Mouse (Mus musculus) adrenal gland, adult 8-10 months (tissue): ENCODE data around the gene Fbxo46. TPM values are rescaled to one million over a fixed set of nuclear protein-coding genes. Genes with fewer than 3 reads are reported as not detected.

Experiments used
- DNase-seq: peaks from one replicate; pipeline ENCODE4 v3.0.0; 2022
- microRNA-seq, 2 experiments: library from miRNA; unstranded; fragments of <30 nt; microRNA quantifications; one replicate each; pipeline ENCODE4 v1.2.0; 2022
- total RNA-seq, 4 experiments: library from RNA; stranded (reverse); gene quantifications; 2 replicates each; pipeline ENCODE4 v1.2.4; 2022

The Fbxo46 gene
- total RNA-seq, 4 experiments from 2014 or later: 13.6 to 17.6 (median 16.1) TPM

GRCm38 (mm10) chr7:19170142-19170541, 50.5 kb downstream of the Fbxo46 start:
- DNase-seq: no peak

- DNase-seq: no peak
Measured at GRCm38 (mm10) chr7:19171831-19172230, 52.2 kb downstream of the Fbxo46 start.

DNA sequence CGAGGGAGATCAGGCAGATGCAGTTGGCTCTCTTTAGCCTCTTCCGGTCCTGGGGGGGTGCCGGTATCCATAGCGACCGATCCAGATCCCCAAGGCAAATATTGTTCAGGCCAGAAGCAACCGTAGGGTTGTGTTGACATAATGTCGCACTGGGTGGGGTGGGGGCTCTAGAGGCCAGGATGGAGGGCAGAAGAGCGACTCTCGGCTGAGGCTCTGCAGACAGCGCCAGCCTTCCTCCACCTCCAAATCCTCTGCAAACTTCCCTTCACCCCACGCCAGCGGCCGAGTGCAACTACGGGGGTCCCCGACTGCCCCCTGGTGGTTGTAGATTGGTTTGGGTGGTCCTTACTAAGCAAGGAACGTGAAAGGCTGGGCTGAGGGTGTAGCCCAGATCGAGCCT, 53.2 kb downstream of the Fbxo46 start:
- no peak for DNase-seq

GRCm38 (mm10) chr7:19175708-19176515, 56.3 kb downstream of the Fbxo46 start, which contains the start of gene Eml2:
Gene Eml2 (plus strand): TSS chr7:19176421.
- DNase-seq: no peak

DNA sequence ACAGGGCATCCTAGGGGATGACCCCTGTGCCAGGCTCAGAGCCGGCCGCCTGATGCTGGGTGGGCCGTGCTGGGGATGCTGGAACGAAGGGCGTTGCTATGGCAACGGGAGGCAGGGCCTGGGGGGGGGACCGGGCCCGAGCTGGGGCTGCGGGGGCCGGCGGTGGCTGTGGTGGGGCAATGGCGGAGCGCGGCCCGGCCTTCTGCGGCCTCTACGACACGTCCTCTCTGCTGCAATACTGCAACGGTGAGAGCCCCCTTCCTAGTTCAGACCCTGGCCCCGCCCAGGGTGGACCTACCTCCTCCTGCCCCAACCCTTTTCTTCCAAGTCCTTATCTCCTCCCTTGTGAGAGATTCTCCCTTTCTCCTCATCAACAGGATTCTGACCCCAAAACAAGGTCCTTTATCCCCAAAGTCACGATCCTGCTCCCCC, 56.9 kb downstream of the Fbxo46 start:
- no peak for DNase-seq

DNA sequence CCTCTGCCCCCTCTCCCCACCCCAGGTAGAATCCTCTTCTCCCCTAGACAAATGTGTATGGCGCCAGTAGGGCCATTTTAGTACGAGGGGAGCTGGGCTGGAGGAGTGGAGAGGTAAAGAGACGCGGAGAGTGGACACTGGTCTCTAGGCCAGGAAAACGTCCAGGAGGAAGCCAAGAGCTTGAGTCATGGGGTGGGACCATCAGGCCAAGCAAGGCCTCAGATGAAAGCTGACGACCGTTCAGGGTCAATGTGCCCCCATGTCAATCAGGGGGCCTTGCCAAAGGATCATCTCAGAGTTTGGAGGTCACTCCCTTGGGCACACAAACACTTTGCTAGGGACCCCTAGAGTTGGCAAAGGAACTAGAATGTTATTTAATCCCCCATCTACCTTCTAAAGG, 57.6 kb downstream of the Fbxo46 start:
- no peak for DNase-seq

DNA sequence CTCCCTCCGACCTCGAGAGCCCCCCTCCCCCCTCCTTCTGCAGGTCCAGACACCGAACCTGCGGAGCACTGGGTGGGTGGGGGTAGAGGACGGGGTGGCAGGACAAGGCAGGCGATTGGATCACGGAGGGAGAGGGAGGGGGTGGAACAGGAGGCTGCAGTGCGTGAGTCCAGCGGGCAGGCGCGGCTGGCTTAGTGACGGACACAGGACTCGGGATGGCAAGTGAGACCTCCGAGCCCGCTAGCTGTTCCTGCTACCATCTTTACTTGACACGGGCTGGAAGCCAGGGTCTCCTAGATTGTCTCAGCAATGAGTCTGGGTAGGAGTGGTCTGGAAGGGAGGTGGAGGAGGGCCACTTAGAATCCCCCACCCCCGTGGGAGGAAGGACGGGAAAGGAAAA, 58.4 kb downstream of the Fbxo46 start:
- DNase-seq: no peak

GRCm38 (mm10) chr7:19178443-19179092, 58.9 kb downstream of the Fbxo46 start:
- DNase-seq: no peak

- peak; percentile 60 for DNase-seq
Measured at GRCm38 (mm10) chr7:19179173-19179572, 59.5 kb downstream of the Fbxo46 start.

GRCm38 (mm10) chr7:19179936-19180335, 60.3 kb downstream of the Fbxo46 start:
- DNase-seq: no peak

DNA sequence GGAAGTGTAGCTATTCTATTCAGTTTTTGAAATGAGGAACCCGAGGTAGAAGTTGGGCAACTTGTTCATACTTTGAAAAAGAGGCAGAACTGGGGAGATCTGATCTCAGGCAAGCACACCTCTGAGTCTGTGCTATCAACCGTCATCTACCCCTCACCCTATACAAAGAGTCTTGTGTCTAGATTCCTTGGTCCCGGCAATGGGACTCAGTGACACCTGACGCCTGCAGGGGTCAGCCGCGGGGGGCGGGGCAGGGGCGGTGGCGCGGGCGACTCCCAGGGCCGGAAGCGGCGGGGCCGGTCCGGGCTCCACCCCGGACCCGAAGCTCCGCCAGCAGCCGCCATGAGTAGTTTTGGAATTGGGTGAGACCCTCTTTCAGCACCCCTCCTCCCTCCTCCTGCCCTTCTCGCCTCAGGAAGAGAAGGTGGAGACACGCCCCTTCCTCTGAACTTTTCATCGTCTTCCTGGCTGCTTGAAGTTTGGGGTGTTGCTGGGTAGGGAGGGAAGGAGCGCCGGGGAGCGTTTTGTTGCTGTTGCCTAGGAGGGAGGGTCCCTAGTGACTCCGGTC, 61.3 kb downstream of the Fbxo46 start:
- no peak for DNase-seq

DNA sequence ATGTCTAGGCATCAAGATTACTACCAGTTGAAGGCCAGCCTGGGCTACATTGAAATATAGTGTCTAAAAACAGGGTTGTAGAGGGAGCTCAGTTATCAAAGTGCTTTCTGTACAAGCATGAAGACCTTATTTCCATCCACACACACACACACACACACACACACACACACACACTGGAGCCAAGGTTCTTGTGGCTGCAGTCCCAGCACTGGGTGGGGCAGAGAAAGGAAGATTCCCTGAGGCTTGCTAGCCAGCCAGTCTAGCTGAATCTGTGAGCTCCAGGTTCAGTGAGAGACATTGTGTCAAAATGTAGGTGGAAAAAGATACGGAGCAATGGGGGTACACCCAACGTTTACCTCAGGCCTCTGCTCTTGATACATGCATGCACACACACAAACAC, 64.6 kb downstream of the Fbxo46 start:
- no peak for DNase-seq

DNA sequence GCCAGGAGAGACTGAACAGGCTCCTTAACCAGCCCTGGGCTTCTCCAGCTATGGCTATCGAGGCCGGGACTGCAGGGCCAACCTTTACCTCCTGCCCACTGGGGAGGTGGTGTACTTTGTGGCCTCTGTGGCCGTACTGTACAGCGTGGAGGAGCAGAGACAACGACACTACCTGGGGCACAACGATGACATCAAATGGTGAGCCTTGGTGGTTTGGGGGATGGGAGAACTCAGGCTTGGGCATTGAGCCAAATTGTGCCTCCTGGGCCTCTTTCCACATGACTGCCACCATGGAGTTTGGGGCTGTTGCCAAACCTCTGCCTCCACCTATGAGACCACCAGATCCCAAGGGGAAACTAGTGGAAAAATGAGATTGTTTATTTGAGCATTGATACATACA, 65.1 kb downstream of the Fbxo46 start:
- no peak for DNase-seq

Small RNAs within 50 kb of the gene (microRNA-seq; reads per million reads assigned to microRNA genes)
- gene Mir3100 (2.8 reads per million in 2 experiments), gene Mir330 (497 to 722 reads per million in 2 experiments)

Other genes with a start within 250 kb of the Fbxo46 start
- 1 to 10 TPM; 1.3 to 2.8 (median 1.8) TPM for gene Pglyrp1, start 248.5 kb upstream of the Fbxo46 start, total RNA-seq
- 10 to 100 TPM; 12.6 to 18.4 (median 14.0) TPM for gene Ccdc61, start 209.4 kb upstream of the Fbxo46 start, total RNA-seq
- gene Nova2, start 194.0 kb upstream of the Fbxo46 start, total RNA-seq: 1 to 10 TPM; 5.6 to 9.2 (median 7.1) TPM
- gene Nanos2, start 132.5 kb upstream of the Fbxo46 start, total RNA-seq: not detected
- gene Mypop, start 128.6 kb upstream of the Fbxo46 start, total RNA-seq: 10 to 100 TPM; 11.4 to 18.0 (median 15.5) TPM
- 10 to 100 TPM; 49.0 to 52.8 (median 50.9) TPM for gene Irf2bp1, start 115.8 kb upstream of the Fbxo46 start, total RNA-seq
- under 1 TPM in 1 of 4 experiments, not detected in 3; 0.12 TPM for gene Foxa3, start 96.3 kb upstream of the Fbxo46 start, total RNA-seq
- 100 to 1,000 TPM; 110 to 113 (median 111) TPM for gene Sympk, start 95.5 kb upstream of the Fbxo46 start, total RNA-seq
- gene Rsph6a, start 65.2 kb upstream of the Fbxo46 start, total RNA-seq: under 1 TPM in 1 of 4 experiments, not detected in 3; 0.24 TPM
- 10 to 100 TPM; 54.9 to 74.1 (median 62.4) TPM for gene Dmwd, start 43.6 kb upstream of the Fbxo46 start, total RNA-seq
- gene Dmpk, start 36.0 kb upstream of the Fbxo46 start, total RNA-seq: 100 to 1,000 TPM; 118 to 287 (median 209) TPM
- gene Six5, start 25.3 kb upstream of the Fbxo46 start, total RNA-seq: 10 to 100 TPM; 16.8 to 27.8 (median 20.2) TPM
- gene Gm4969, start 1.5 kb upstream of the Fbxo46 start, total RNA-seq: not detected
- 10 to 100 TPM; 18.0 to 24.0 (median 23.9) TPM for gene Qpctl, start 29.4 kb downstream of the Fbxo46 start, total RNA-seq
- gene Snrpd2, start 29.9 kb downstream of the Fbxo46 start, total RNA-seq: 10 to 100 TPM; 86.1 to 97.7 (median 92.4) TPM
- gene Gipr, start 46.3 kb downstream of the Fbxo46 start, total RNA-seq: 1 to 10 TPM in 1 of 4 experiments, under 1 TPM in 3; 0.17 to 1.5 (median 0.64) TPM
- gene Eml2, start 56.6 kb downstream of the Fbxo46 start, total RNA-seq: 10 to 100 TPM; 56.2 to 79.2 (median 69.6) TPM
- gene Gpr4, start 92.7 kb downstream of the Fbxo46 start, total RNA-seq: 10 to 100 TPM in 2 of 4 experiments, 1 to 10 TPM in 2; 5.7 to 15.2 (median 8.2) TPM
- 10 to 100 TPM; 32.4 to 41.5 (median 33.7) TPM for gene Opa3, start 108.5 kb downstream of the Fbxo46 start, total RNA-seq
- gene Vasp, start 152.0 kb downstream of the Fbxo46 start, total RNA-seq: 10 to 100 TPM; 44.8 to 70.6 (median 59.1) TPM
- gene Ppm1n, start 160.2 kb downstream of the Fbxo46 start, total RNA-seq: not detected
- 10 to 100 TPM in 1 of 4 experiments, 1 to 10 TPM in 3; 3.8 to 15.0 (median 6.8) TPM for gene Rtn2, start 162.8 kb downstream of the Fbxo46 start, total RNA-seq
- 1 to 10 TPM; 1.6 to 9.4 (median 5.6) TPM for gene Fosb, start 190.2 kb downstream of the Fbxo46 start, total RNA-seq
- 10 to 100 TPM; 32.4 to 56.3 (median 41.6) TPM for gene Ercc1, start 224.9 kb downstream of the Fbxo46 start, total RNA-seq
- 10 to 100 TPM; 12.9 to 15.2 (median 13.5) TPM for gene Cd3eap, start 239.6 kb downstream of the Fbxo46 start, total RNA-seq
- gene Ppp1r13l, start 239.9 kb downstream of the Fbxo46 start, total RNA-seq: 10 to 100 TPM in 1 of 4 experiments, 1 to 10 TPM in 3; 6.4 to 12.5 (median 8.4) TPM